Mouse (Mus musculus) ovary, postnatal 36 days (tissue): ENCODE data around the gene Ncor1.
"Not testable (repeated sequence)": the region's sequence is repeated elsewhere in the genome, so short reads cannot be mapped to it uniquely, and the experiment has no call there.

Source experiments
- DNase-seq: peaks from one replicate; pipeline ENCODE4 v3.0.0; 2022; ENCODE audit warnings: low spot score, mixed read lengths

The Ncor1 gene

DNA sequence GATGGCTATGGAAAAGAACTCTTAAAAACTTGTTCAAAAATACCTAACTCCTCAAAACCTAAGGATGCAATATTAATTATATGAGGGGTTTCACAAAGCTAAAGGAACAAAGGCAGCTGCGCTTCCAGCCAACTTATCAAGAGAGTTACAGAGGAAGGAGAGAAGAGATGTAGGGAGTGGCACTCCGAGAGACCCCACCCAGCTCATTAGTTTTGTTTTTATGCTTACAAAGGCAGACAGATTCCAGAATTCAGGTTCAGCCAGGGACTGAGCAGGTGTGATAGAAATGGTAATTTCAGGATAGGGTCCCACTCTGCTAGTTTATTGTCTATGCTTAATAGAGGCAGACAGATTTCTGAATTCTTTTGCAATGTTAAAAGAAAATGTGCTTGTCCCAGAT, 103.1 kb downstream of the Ncor1 start:
- DNase-seq, result no peak

- no peak for DNase-seq
Measured at GRCm38 (mm10) chr11:62351948-62352347, 106.4 kb downstream of the Ncor1 start.

DNA sequence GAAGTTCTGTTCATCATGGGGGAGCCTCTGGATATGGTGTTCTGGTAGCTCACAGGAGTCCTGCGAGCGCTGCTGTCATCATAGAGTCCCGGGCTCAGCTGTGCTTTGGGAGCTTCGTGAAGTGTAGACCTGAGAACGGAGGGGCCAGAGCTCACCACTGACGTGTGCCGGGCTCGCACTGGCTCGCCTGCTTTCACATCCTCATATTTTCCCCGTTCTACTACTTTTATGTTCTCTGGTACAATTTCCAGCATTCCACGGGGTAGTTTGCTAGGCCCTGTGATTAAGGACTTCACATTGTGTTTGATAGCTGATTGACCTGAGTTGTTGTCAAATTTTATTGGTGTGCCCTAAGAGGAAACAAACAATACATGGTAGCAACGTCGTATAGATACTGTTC, 115.3 kb downstream of the Ncor1 start:
- DNase-seq, result no peak

DNA sequence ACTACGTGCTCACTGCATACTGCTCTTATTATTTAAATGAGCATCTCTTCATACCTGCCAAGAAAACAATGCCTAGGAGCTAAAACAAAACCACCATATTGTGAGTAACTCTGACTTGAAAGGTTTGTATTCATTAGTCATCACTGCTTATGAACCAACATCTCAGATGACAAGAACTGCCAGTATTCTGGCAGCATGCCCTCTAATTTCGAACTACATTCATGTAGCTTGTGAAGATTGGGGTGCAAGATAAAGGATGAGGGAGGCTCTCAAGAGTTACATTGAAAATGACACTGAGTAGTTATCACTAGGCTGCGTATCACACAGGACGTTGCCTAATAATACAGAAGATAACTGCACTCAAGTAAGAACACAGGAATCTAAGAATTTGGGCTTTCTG, 126.1 kb downstream of the Ncor1 start:
- no peak for DNase-seq

- no peak for DNase-seq
Measured at GRCm38 (mm10) chr11:62331141-62331540, 127.2 kb downstream of the Ncor1 start.

GRCm38 (mm10) chr11:62323659-62324058, 134.7 kb downstream of the Ncor1 start:
- no peak for DNase-seq

DNA sequence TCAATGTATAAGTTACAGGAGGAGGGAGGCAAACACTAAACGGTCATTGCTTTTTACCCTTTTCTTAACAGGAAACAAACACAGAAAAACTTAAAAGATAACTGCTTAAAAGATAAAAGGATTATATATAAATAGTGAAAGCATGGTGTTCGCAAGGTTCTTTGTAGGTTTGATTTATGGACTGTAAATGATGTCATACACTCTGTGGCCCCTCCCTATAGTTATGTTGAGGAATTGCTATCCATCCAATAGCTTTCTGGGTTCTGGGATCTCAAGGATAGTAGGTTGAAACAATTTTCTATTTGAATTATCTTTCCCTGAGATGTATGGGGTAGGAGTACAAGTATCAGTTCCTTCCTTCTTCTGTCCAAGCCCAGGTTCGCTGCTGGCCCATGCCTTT, 138.2 kb downstream of the Ncor1 start:
- no peak for DNase-seq

DNA sequence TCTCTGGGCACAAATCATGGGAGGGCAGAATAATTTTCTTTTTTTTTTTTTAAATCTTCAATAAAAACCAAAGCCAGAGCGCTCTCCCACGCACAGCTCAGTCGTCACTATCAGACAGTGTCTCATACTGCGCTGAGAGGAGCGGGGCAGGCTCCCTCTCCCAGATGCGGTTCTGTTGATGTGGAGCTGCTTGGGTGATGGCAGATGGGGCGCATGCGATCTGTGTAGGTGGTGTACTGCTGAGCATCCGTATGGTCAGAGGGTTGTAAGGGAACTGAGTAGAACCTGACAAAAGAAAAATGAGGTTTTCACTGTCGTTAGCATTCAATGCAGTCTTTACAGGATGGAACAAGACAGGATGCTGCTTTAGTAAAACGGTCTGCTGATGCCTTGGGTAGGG, 140.6 kb downstream of the Ncor1 start:
- no peak for DNase-seq

DNA sequence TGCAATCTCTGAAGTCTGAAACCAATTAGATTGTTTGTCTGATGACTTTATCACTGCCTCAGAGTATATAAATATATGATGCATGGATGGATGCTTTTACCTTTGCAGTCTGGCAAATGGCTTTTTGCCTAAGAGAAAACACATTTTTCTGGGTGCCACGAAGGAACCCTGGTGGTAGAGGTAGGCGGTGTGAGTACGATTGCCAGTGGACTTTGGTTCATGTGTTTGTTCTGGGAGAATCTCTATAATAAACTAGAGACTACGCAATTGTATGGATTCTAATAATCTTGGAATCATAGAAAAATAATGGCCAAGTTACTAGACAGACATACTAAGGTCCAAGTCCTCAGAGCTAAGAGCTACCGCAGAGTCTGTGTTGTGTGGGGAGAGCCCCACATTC, 143.4 kb downstream of the Ncor1 start:
- DNase-seq, result no peak

DNA sequence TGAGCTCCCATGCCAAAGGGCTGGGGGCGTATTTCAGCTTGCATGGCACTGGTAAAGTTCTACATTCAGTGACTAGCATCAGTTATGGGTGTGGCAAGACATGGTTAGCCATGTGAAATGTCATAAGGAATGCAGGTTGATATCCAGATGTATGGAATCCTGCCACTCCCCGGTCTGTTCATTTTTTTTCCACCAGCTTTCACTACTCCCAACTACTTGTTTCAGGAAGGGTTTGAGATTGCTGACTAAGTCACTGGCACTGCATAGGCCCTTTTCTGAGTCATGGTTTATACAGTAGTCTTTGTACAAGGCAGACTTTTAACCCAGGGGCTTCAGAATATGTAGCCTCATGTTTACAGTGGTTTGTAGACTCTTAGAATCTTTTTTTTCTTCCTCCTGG, 149.0 kb downstream of the Ncor1 start:
- DNase-seq, result no peak

- no peak for DNase-seq
Measured at GRCm38 (mm10) chr11:62305866-62306265, 152.5 kb downstream of the Ncor1 start.

DNA sequence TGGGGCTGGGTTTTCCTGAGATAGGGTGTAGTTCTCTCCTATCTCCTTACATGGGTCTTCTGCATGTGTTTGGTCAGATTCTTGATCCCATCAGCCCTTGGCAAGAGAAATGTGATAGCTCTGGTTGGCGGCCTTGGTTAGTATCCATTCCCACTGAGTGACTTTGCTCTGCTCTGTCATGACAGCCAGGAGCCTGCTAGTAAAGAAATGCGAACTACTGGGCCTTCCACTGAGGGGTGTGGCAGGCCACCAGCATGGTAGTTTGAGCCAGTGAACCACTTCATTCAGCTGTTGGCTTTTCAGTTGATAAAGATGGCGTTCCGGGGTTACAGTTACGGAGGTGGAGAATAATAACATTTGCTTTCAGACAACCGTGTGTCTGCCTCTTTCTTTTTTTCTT, 159.5 kb downstream of the Ncor1 start:
- DNase-seq, result no peak

DNA sequence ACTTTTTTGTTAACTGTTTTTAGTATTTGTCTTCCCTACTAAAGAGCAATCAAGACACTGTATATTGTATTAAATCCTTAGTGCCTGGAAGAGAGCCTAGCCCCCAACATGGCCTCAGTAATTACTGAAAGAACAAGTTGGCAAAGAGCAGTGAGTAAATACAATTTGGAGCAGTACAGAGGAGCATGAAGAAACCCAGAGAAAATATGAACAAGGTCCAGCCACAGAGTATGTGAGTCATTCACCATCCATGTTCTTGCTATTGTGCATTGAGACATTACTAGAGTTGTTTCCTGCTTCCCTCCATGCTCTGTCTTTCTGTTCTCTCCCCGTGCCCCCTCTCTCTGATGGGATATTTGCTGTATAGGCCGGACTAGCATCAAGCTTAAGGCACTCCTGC, 164.2 kb downstream of the Ncor1 start:
- no peak for DNase-seq

DNA sequence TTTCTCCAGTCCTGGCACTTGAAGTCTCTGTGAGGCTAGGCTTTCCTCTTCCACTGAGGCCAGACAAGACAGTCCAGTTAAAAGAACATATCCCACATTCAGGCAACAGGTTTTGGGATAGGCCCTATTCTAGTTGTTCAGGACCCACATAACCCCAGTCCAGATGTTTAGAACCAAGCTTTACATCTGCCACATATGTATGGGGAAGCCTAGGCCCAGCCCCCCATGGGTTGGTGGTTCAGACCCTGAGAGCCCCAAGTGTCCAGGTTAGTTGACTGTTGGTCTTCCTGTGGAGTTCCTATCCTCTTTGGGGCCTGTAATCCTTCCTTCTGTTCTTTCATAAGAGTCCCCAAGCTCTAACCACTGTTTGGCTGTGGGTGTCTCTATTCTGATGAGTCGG, 170.6 kb downstream of the Ncor1 start:
- DNase-seq, result no peak

DNA sequence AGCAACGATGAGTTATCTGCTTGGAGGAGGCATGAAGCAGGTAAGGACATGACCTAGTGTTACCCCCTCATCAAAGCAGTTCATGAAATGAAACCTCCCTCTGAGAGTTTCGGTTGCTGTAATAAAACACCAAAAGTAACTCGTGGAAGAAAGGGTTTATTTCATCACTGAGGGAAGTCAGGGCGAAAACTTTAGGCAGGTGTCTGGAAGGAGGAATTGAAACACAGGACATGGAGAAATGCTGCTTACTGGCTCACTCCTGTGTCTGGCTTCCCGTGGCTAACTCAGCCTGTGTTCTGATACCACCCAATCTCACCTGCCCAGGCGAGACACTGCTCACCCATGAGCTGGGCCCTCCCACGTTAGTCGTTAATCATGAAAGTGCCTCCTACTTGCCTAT, 173.3 kb downstream of the Ncor1 start:
- DNase-seq, result no peak

DNA sequence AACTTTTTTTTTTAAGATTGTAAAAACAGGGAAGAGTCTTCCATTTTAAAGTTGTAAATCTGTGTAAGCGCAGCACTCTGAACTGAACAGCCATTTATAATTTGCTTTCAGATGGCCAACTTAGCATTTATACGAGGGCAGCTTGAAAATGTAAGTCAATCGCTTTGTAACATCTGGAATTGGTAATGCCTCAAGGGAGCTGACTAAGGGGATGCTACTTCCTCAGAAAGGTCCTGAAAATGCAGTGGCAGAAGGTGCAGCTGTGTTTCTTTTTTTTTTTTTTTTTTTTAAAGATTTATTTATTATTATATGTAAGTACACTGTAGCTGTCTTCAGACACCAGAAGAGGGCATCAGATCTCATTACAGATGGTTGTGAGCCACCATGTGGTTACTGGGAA, 174.3 kb downstream of the Ncor1 start:
- not testable (repeated sequence) for DNase-seq

GRCm38 (mm10) chr11:62281601-62281997, 176.7 kb downstream of the Ncor1 start:
- no peak for DNase-seq

GRCm38 (mm10) chr11:62280675-62281600, 177.4 kb downstream of the Ncor1 start, which contains the start of the genes Zswim7 and Ttc19:
TSS of gene Zswim7 (minus strand) at chr11:62281375.
TSS of gene Ttc19 (plus strand) at chr11:62281473.
- DNase-seq, result peak; percentile 93

GRCm38 (mm10) chr11:62278027-62278426, 180.3 kb downstream of the Ncor1 start:
- peak; percentile 55 for DNase-seq

DNA sequence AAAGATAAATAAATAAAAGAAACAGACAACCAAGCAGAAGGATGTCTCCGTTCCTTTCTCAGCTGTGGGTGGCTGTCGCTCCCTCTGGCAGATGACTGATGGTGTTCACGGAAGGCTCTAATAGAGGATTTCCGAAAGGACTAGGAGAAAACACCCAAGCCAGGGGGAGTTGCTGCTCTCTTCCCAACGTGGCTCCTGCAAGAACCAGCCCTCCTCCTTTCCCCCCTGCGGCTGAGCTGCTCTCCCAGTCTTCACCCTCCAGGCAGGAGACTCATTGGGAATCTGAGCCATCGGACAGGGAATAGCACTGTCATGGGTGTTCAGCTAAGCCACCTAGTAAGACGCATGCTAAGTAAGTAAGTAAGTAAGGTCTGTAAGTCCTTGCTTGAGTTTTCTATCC, 181.3 kb downstream of the Ncor1 start:
- DNase-seq, result no peak

- DNase-seq, result no peak
Measured at GRCm38 (mm10) chr11:62270851-62271250, 187.5 kb downstream of the Ncor1 start.

DNA sequence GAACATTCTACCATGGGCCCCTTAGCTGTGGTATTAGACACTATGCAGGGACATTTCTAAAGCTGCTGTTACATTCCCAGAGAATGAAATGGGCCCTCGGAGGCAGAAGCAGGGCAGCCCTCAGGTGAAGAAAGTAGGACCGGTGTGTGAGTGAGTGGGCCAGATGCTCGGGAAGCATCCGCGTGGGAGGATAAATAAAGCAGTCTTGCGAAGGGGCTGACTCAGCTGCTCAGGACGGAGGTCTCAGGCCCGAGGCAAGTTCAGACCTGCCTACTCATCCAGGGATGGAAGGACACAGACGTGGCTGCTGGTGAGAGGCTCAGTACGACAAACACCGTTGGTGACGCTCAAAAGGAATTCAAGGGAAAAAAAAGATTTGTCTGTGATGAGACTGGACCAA, 189.2 kb downstream of the Ncor1 start:
- no peak for DNase-seq

GRCm38 (mm10) chr11:62268381-62268780, 190.0 kb downstream of the Ncor1 start:
- no peak for DNase-seq
